Mouse (Mus musculus) spleen, adult 2 months (tissue): ENCODE results near the gene B4galnt4. TPM values are rescaled to one million over a fixed set of nuclear protein-coding genes. Genes with fewer than 3 reads are reported as not detected.
A peak's percentile ranks its signal among the peaks of the same experiment; 100 is the strongest.
"Not testable (repeated sequence)": the region's sequence is repeated elsewhere in the genome, so short reads cannot be mapped to it uniquely, and the experiment has no call there.

Experiments used
- DNase-seq, 2 experiments: peaks; one replicate each; pipeline versions ENCODE4 v3.0.0 to v3.0.0-alpha.2; 2012 to 2021; ENCODE audit warnings: low spot score in 2 of 2, low read depth in 1 of 2
- H3K27ac ChIP-seq: fragments of 200-500 bp; 2 replicates; pipeline ENCODE4 v1.5.1; 2012; ENCODE audit warnings: low read length, inconsistent platforms; ENCODE audit not compliant: insufficient read depth
- H3K27me3 ChIP-seq: fragments of 200-500 bp; 2 replicates; pipeline ENCODE4 v1.6.1; 2012; ENCODE audit warnings: mild to moderate bottlenecking, moderate library complexity, low read length, inconsistent platforms; ENCODE audit not compliant: control insufficient read depth, insufficient read depth
- H3K36me3 ChIP-seq: fragments of 200-500 bp; 2 replicates; pipeline ENCODE4 v1.6.1; 2012; ENCODE audit warnings: mild to moderate bottlenecking, low read length, inconsistent platforms; ENCODE audit not compliant: control insufficient read depth, insufficient read depth
- H3K4me1 ChIP-seq: fragments of 200-500 bp; 2 replicates; pipeline ENCODE4 v1.6.1; 2011; ENCODE audit warnings: inconsistent platforms; ENCODE audit not compliant: control insufficient read depth, insufficient read depth, insufficient read length
- H3K4me3 ChIP-seq: fragments of 200-500 bp; 2 replicates; pipeline ENCODE4 v1.5.1; 2011; ENCODE audit warnings: mild to moderate bottlenecking, inconsistent platforms; ENCODE audit not compliant: insufficient read depth, insufficient read length; ENCODE audit errors: extremely low read depth
- CTCF ChIP-seq: fragments of 200-500 bp; IDR thresholded peaks from 2 replicates; pipeline ENCODE4 v1.5.1; 2011; ENCODE audit warnings: mild to moderate bottlenecking, inconsistent platforms; ENCODE audit not compliant: insufficient read depth, insufficient read length, insufficient replicate concordance; ENCODE audit errors: extremely low read depth
- POLR2A ChIP-seq: fragments of 200-500 bp; IDR thresholded peaks from 2 replicates; pipeline ENCODE4 v1.6.1; 2011; ENCODE audit warnings: low read depth, low read length, inconsistent platforms
- WGBS: fragments of 180-500 bp; shearing (Covaris S2); methylation state at CpG from one replicate; pipeline ENCODE4 v1.1.7; 2018; 5-methylcytosine and 5-hydroxymethylcytosine counted together
- polyA plus RNA-seq: library from polyadenylated mRNA; depleted of rRNA; stranded (reverse); fragments of >200 nt; gene quantifications from 2 replicates; pipeline ENCODE4 v1.2.3, GENCODE M21; 2012; rRNA removed

Gene B4galnt4
- 0.79 and 1.9 TPM in 2 replicates for polyA plus RNA-seq

DNA sequence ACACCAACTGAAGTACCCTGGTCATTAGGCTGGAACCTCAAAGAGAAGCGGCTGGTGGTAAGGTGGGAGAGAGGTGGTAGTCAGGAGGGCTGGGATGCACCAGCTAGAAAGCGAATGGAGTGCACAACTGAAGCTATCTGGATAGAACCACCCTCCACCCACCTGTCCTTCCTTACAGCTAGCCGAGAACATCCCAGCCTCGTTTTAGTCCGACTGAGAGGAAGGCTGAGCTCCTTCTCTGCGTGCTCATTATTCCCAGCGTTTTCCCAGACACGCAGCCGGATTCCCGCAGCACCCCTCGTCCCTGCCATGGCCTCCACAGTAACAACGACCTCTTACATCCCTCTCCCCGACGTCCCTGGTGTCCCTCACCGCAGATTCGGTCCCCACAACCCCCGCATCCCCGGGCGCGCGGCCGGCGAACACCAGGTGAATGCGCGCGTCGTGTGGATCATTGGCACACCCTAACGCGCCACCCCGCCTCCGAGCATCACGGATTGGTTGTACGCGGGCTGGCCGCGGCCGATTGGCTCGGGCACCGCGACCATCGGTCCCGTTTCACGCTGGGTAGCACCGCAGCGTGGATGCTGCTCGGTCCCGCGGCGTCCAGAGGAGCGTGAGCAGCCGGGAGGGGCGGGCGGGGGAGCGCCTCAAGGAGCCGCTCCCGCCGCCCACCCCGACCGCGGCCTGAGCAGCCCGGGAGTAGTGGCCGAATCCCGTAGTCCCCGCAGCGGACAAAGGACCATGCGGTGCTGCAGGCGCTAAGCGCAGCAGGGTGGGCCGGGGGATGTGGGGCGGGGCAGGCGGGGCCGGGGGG, at the start of gene B4galnt4:
Gene B4galnt4, plus strand, starts transcription at position 679 of the 817 bp plus-strand sequence.
- 3% methylated on average over 67 of the region's 72 CpGs for WGBS
- H3K4me1 ChIP-seq = peaks cover 10% of the 10 kb centered on the region
- DNase-seq = no peak
- no peaks in the 10 kb centered on the region for H3K36me3 ChIP-seq
- H3K27ac ChIP-seq = no peak within 1 kb of the TSS
- TF ChIP-seq POLR2A (no peak), CTCF (no peak)
- peak within 1 kb of the TSS; percentile 29; the same call in 1 of the 2 replicates for H3K4me3 ChIP-seq
- H3K27me3 ChIP-seq = peaks cover 15% of the 10 kb centered on the region

DNA sequence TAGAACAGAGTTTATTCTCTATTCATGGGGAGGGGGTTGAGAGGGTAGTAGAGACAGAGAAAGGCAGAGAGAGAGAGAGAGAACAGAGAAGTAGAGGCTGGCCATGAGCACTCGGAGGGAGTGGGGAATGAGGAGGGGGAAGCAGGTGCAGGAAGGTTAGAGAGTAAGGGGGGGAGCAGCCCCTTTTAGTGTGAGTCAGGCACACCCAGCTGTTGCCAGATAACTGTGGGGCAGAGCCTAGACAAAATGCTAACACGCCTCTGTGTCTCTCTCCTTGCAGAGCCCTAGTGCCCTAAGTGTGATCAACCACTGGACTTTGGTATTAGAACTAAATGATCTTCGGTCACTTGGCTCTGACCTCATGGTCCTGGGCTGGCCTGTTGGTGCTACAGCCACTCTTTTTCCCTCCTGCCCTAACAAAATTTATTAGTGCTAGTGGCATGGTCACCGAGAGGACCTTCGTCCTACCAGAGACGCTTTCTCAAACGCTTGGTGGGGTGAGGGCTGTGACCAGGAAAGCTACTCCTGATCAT, 49.6 kb upstream of the B4galnt4 start:
- TF ChIP-seq CTCF (no peak), POLR2A (no peak)
- Histone ChIP-seq H3K27ac (peak overlapping the region; percentile 44; the same call in 1 of the 2 replicates), H3K4me1 (no peaks in the 10 kb centered on the region; the same call in 1 of the 2 replicates), H3K27me3 (0 out of 2 replicates have a peak, but pooled peaks cover 1% of the 10 kb centered on the region), H3K4me3 (no peak overlapping the region), H3K36me3 (no peaks in the 10 kb centered on the region)
- no peak for DNase-seq
- WGBS = 79% methylated on average over 7 of the region's 7 CpGs

DNA sequence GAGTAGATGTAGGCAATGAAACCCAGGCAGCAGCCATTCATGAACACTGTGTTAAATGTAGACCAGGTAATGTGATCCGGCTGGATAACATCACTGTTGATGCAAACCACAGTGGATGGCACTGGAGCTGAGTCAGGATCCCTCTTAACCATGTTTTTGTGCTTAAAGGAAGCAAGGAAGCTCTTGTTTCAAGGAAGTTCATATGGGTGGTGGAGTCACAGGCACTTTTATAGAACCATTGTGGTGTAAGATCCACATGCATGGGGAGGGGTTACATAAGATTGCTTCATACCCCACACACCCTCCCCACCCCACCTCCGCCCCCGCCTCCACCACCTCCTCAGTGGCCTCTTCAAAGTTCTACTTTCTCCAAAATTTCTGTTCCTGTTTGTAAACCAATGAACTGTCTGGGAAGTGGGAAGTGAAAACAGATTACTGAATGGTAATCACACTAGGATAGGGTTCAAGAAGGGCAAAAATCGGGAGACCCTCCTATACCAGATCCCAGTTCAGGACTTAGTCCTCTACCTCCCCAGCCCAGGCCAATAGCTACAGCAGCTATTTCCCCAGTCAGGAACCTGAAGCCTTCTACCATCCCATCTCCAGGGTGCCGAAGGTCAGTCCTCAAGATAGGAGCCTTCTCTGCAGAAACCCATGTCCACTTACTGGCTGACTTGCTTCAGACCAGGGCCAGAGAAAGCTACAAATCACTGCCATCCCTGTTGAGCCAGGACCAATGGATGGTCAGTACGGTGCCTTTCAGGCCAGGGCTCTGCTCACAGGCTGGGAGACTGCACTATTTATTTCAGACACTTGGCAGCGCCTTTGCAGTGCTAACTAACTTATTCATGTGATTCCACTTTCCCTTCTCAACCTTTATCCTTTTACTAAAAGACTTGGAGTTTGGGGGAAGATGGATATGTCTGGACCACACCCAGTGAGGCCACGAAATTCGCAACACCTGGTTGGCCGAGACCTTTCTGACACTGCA, 43.9 kb upstream of the B4galnt4 start:
- WGBS = 74% methylated on average over 10 of the region's 10 CpGs
- peak overlapping the region; percentile 57 for H3K27ac ChIP-seq

DNA sequence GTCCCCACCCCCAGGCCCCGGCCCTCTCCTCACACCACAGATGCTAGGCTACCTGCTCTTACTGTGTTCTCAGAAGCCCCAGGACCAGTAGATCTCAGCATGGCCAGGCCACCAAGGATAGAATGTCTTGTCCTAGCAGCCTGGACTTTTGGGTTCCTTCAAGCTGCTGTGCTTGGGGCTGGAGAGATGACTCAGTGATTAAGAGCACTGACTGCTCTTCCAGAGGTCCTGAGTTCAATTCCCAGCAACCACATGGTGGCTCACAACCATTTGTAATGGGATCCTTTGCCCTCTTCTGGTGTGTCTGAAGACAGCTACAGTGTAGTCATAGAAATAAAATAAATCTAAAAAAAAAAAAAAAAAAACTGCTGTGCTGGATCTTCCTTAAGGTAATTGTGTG, 43.1 kb upstream of the B4galnt4 start, which contains the start of gene Ifitm6:
Gene Ifitm6, minus strand, starts transcription at position 101 of the 400 bp plus-strand sequence.
- H3K27ac ChIP-seq, DNase-seq, H3K27me3 ChIP-seq, H3K4me3 ChIP-seq, H3K4me1 ChIP-seq, H3K36me3 ChIP-seq: not testable (repeated sequence)
- WGBS = 91% methylated on average over 1 of the region's 1 CpGs

More for the DNA sequence above, 43.9 kb upstream of the B4galnt4 start:
- H3K4me3 ChIP-seq = no peak overlapping the region
- no peaks in the 10 kb centered on the region for H3K27me3 ChIP-seq
- TF ChIP-seq CTCF (no peak), POLR2A (no peak)
- no peak for DNase-seq
- no peaks in the 10 kb centered on the region for H3K36me3 ChIP-seq
- H3K4me1 ChIP-seq = no peaks in the 10 kb centered on the region; the same call in 1 of the 2 replicates

DNA sequence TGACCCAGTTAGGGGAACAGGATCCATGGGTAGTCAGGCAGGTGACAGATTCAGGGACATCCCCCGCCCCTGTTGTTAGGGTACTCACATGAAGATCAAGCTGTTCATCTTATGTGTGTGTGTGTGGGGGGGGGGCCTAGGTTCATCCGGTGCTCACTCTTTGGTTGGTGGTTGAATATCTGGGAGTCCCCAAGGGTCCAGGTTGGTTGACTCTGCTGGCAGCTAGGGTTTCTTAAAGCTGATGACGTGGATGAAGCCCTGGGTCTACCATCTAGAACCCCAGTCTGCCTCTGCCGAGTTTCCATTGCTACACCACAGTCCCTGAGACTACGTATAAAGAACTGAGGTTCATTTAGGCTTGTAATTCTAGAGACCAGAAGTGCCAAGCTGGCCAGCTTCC, 41.9 kb upstream of the B4galnt4 start:
- no peak for TF ChIP-seq POLR2A
- no peak for TF ChIP-seq CTCF
- H3K4me1 ChIP-seq = no peaks in the 10 kb centered on the region; the same call in 1 of the 2 replicates
- no peak overlapping the region for H3K27ac ChIP-seq
- 92% methylated on average over 5 of the region's 5 CpGs for WGBS
- no peak for DNase-seq
- H3K36me3 ChIP-seq = no peaks in the 10 kb centered on the region
- H3K4me3 ChIP-seq = no peak overlapping the region
- H3K27me3 ChIP-seq = no peaks in the 10 kb centered on the region
